Mouse (Mus musculus) limb, embryonic 13.5 days (tissue): ENCODE data around the gene Lcn12. TPM values are rescaled to one million over a fixed set of nuclear protein-coding genes. Genes with fewer than 3 reads are reported as not detected.

ENCODE experiments used
- ATAC-seq: fragments of 200-750 bp; cut with Nextera tagmentation; 2 replicates; pipeline ENCODE4 v1.8.0; 2017; ENCODE audit warnings: low read depth, moderate number of reproducible peaks, moderate TSS enrichment; ENCODE audit not compliant: low FRiP score
- H3K27ac ChIP-seq: fragments of 300-500 bp; sonication (generic); 2 replicates; pipeline ENCODE4 v1.5.1; 2015; ENCODE audit warnings: inconsistent platforms, mild to moderate bottlenecking, moderate library complexity
- H3K27me3 ChIP-seq: fragments of 300-500 bp; sonication (generic); 2 replicates; pipeline ENCODE4 v1.6.1; 2015; ENCODE audit warnings: mild to moderate bottlenecking, inconsistent platforms
- H3K36me3 ChIP-seq: fragments of 300-500 bp; sonication (generic); 2 replicates; pipeline ENCODE4 v1.6.1; 2015; ENCODE audit warnings: inconsistent platforms, mild to moderate bottlenecking, moderate library complexity
- H3K4me1 ChIP-seq: fragments of 300-500 bp; sonication (generic); 2 replicates; pipeline ENCODE4 v1.6.1; 2015; ENCODE audit warnings: inconsistent platforms
- H3K4me2 ChIP-seq: fragments of 300-500 bp; sonication (generic); replicated peaks from 2 replicates; pipeline ENCODE4 v1.6.1; 2015; ENCODE audit warnings: inconsistent platforms, mild to moderate bottlenecking, moderate library complexity
- H3K4me3 ChIP-seq: fragments of 300-500 bp; sonication (generic); 2 replicates; pipeline ENCODE4 v1.5.1; 2015; ENCODE audit warnings: moderate library complexity, mild to moderate bottlenecking, inconsistent platforms
- H3K9ac ChIP-seq: fragments of 300-500 bp; sonication (generic); 2 replicates; pipeline ENCODE4 v1.6.1; 2015; ENCODE audit warnings: mild to moderate bottlenecking, inconsistent platforms
- H3K9me3 ChIP-seq: fragments of 300-500 bp; sonication (generic); 2 replicates; pipeline ENCODE4 v1.6.1; 2016; ENCODE audit warnings: inconsistent platforms
- WGBS: fragments of 180-500 bp; shearing (Covaris S2); methylation state at CpG from one replicate; pipeline ENCODE4 v1.1.7; 2015; 5-methylcytosine and 5-hydroxymethylcytosine counted together
- polyA plus RNA-seq: library from polyadenylated mRNA; unstranded; fragments of >200 nt; fragmentation: Nextera tagmentation; extraction: Ambion mirVana; gene quantifications from 2 replicates; pipeline ENCODE4 v1.2.1, GENCODE M21; 2015

Lcn12 gene
- polyA plus RNA-seq, 1 experiment from 2014 or later, result not detected

DNA sequence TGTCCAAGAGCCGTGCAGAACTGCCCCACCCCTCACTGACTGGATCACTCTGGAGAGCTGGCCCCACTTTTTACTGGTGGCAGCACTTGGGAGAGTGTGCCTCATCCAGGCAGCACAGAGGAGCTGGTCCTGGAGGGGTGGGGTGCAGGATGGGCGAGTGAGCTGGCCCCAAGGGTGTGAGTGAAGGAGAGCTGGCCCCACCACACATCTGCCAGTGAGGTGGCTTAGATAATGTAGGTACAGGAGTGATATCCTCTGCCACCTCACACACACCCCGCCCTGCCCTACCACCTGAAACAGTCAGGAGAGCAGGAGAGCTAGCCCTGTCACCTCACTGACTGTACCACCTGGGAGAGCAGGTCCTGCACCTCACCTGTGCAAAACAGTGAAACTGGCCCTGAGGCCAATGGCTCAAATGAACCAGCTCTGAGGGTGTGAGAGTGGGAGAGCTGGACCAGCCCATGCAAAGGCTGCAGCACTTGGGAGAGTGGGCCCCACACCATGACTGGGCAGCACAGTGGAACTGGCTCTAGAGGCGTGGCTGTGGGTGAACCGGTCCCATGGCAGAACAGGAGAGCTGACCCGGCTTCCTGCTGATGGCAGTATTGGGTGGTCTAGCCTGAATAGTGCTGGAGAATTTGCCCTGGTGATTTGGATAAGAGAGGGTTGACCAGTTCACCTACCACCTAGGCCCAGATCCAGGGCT lies 5.6 kb downstream of the Lcn12 start:
- peaks cover 4% of the 10 kb centered on the region; the same call in 1 of the 2 replicates for H3K27me3 ChIP-seq
- WGBS, result 77% methylated on average over 6 of the region's 6 CpGs
- H3K27ac ChIP-seq, result no peak overlapping the region
- no peak overlapping the region for H3K4me3 ChIP-seq
- no peak for ATAC-seq
- no peaks in the 10 kb centered on the region for H3K36me3 ChIP-seq
- no peak overlapping the region for H3K9ac ChIP-seq
- H3K4me2 ChIP-seq, result no peak overlapping the region
- H3K4me1 ChIP-seq, result no peaks in the 10 kb centered on the region
- no peaks in the 10 kb centered on the region for H3K9me3 ChIP-seq

DNA sequence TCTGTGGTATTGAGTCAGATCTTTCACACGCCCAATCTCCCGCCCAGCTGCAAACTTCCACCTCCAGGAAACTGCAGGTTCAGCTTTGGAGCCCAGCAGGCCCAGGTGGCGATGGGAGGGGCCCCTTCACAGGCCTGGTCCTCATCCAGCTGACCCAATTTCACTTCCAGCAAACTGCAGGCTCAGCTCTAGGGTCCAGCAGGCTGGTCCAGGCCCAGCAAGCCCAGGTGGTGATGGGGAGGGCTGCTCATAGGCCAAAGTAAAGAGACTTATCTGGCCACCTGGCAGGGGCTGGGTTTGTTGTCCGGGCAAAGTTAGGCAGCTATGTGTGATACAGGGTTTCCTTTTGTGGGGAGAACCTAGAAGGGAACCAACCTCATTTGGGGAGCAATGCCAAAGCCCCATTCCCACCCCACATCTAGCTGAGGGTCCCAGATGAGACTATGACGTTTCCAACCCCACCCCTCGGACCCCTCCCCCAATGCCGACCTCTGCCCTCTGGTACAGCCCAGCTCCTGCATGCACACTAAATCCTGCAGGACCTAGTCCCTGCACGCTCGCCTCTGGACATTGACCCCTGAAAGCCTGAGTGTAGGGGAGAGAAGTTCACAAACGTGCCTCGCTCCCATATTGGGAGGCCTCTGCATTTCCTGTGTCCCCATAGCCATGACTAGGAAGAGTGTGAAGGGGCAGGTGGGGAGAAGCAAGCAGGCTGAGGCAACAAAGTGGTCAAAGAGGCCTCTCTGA lies 8.6 kb downstream of the Lcn12 start:
- 61% methylated on average over 11 of the region's 11 CpGs for WGBS
- Histone ChIP-seq H3K36me3 (no peaks in the 10 kb centered on the region), H3K9me3 (no peaks in the 10 kb centered on the region), H3K4me1 (no peaks in the 10 kb centered on the region), H3K4me3 (no peak overlapping the region), H3K9ac (no peak overlapping the region), H3K27me3 (peaks cover 6% of the 10 kb centered on the region; the same call in 1 of the 2 replicates), H3K27ac (no peak overlapping the region), H3K4me2 (no peak overlapping the region)
- ATAC-seq, result no peak

GRCm38 (mm10) chr2:25482969-25483368 lies 10.7 kb downstream of the Lcn12 start:
- Histone ChIP-seq H3K4me1 (no peaks in the 10 kb centered on the region), H3K4me3 (no peak overlapping the region), H3K9me3 (no peaks in the 10 kb centered on the region), H3K36me3 (no peaks in the 10 kb centered on the region), H3K27me3 (peaks cover 3% of the 10 kb centered on the region; the same call in 1 of the 2 replicates), H3K27ac (no peak overlapping the region), H3K4me2 (no peak overlapping the region), H3K9ac (no peak overlapping the region)
- no peak for ATAC-seq
- 32% methylated on average over 7 of the region's 7 CpGs for WGBS

GRCm38 (mm10) chr2:25480541-25480940 lies 13.2 kb downstream of the Lcn12 start:
- 82% methylated on average over 1 of the region's 1 CpGs for whole genome bisulfite sequencing
- Histone ChIP-seq H3K4me3 (no peak overlapping the region), H3K27me3 (0 out of 2 replicates have a peak, but pooled peaks cover 2% of the 10 kb centered on the region), H3K27ac (no peak overlapping the region), H3K9me3 (no peaks in the 10 kb centered on the region), H3K9ac (no peak overlapping the region), H3K4me1 (no peaks in the 10 kb centered on the region), H3K4me2 (no peak overlapping the region), H3K36me3 (no peaks in the 10 kb centered on the region)
- ATAC-seq, result no peak

- 0 out of 2 replicates have a peak, but pooled peaks cover 2% of the 10 kb centered on the region for H3K27me3 ChIP-seq
- H3K36me3 ChIP-seq, result no peaks in the 10 kb centered on the region
- no peak overlapping the region for H3K27ac ChIP-seq
- no peak overlapping the region for H3K9ac ChIP-seq
- ATAC-seq, result no peak
- WGBS, result 62% methylated on average over 10 of the region's 10 CpGs
- H3K4me3 ChIP-seq, result no peak overlapping the region
- H3K9me3 ChIP-seq, result no peaks in the 10 kb centered on the region
- H3K4me1 ChIP-seq, result no peaks in the 10 kb centered on the region
- H3K4me2 ChIP-seq, result no peak overlapping the region
Observed at GRCm38 (mm10) chr2:25479551-25480311, 14.0 kb downstream of the Lcn12 start.

GRCm38 (mm10) chr2:25477967-25478675 lies 15.6 kb downstream of the Lcn12 start:
- Histone ChIP-seq H3K36me3 (no peaks in the 10 kb centered on the region), H3K4me1 (no peaks in the 10 kb centered on the region), H3K4me3 (no peak overlapping the region), H3K9ac (no peak overlapping the region), H3K27ac (no peak overlapping the region), H3K27me3 (0 out of 2 replicates have a peak, but pooled peaks cover 2% of the 10 kb centered on the region), H3K9me3 (no peaks in the 10 kb centered on the region), H3K4me2 (no peak overlapping the region)
- ATAC-seq, result no peak
- WGBS, result 77% methylated on average over 3 of the region's 3 CpGs

DNA sequence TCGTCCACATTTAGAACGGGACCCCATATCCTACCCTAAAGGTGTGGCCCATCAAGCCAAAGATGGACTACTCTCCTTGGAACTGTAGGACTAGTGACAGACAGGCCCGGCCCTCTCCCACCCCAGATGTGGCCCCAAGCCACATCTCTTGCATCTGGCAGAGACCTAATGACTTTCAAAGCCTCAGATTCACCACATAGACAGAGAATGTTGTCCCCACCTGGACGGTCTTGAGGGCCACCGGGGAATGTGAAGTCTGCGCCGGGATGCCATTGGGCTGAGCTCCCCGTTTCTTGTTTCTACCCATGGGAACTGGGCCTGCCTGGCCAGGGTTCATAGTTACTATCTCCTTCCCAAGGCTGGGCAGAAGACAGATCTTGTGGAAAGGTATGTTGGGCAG lies 16.2 kb downstream of the Lcn12 start:
- no peak overlapping the region for H3K27ac ChIP-seq
- 84% methylated on average over 8 of the region's 8 CpGs for WGBS
- H3K4me1 ChIP-seq, result no peaks in the 10 kb centered on the region
- H3K4me2 ChIP-seq, result no peak overlapping the region
- H3K36me3 ChIP-seq, result no peaks in the 10 kb centered on the region
- H3K4me3 ChIP-seq, result no peak overlapping the region
- no peak for ATAC-seq
- H3K27me3 ChIP-seq, result 0 out of 2 replicates have a peak, but pooled peaks cover under 1% of the 10 kb centered on the region
- no peaks in the 10 kb centered on the region for H3K9me3 ChIP-seq
- no peak overlapping the region for H3K9ac ChIP-seq

DNA sequence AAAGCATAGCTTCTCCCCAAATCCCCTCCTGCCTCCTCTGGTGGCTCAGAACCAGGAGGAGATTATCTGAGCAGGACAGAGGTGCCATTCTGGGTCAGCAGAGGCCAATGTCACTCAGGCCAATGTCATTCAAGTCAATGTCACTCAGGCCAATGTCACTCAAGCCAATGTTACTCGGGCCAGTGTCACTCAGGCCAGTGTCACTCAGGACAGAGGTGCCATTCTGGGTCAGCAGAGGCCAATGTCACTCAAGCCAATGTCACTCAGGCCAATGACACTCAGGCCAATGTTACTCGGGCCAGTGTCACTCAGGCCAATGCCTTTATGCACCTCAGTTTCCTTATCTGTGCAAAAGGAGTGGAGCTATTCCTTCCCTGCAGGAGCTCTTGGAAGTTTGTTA lies 21.2 kb downstream of the Lcn12 start:
- Histone ChIP-seq H3K27ac (no peak overlapping the region), H3K9ac (no peak overlapping the region), H3K27me3 (no peaks in the 10 kb centered on the region), H3K9me3 (no peaks in the 10 kb centered on the region), H3K4me3 (no peak overlapping the region), H3K36me3 (no peaks in the 10 kb centered on the region), H3K4me2 (no peak overlapping the region), H3K4me1 (peaks cover 7% of the 10 kb centered on the region; the same call in 1 of the 2 replicates)
- no peak for ATAC-seq
- WGBS, result 77% methylated on average over 2 of the region's 2 CpGs

DNA sequence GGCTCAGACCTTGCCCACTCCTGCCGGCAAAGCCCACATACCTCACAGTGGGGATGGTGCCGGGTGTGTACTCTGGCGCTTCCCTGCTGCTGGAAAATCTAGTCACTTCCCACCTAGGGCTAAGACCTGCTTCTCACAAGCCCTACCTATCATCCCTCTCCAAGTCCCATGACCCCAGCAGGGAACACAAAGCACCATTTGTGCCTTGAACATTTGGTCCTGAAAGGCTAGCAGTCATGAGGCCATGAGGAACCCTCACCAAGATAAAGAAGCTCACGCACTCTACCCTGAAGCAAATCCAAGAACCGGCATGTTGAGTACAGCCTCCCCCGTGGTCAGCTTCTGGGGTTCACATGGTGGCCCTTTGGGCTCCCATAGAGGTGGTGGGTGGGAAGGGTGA lies 23.7 kb downstream of the Lcn12 start, which contains the start of gene Ptgds:
Gene Ptgds (minus strand): TSS at position 78 of the 400 bp plus-strand sequence.
- H3K4me2 ChIP-seq, result no peak within 1 kb of the TSS
- 48% methylated on average over 6 of the region's 6 CpGs for WGBS
- no peaks in the 10 kb centered on the region for H3K27me3 ChIP-seq
- H3K9me3 ChIP-seq, result no peaks in the 10 kb centered on the region
- peaks cover 15% of the 10 kb centered on the region; the same call in 1 of the 2 replicates for H3K4me1 ChIP-seq
- ATAC-seq, result no peak
- H3K9ac ChIP-seq, result no peak within 1 kb of the TSS
- H3K4me3 ChIP-seq, result no peak within 1 kb of the TSS
- H3K27ac ChIP-seq, result no peak within 1 kb of the TSS
- no peaks in the 10 kb centered on the region for H3K36me3 ChIP-seq

- 72% methylated on average over 10 of the region's 10 CpGs for WGBS
- H3K4me2 ChIP-seq, result no peak overlapping the region
- no peaks in the 10 kb centered on the region for H3K36me3 ChIP-seq
- no peaks in the 10 kb centered on the region for H3K27me3 ChIP-seq
- no peak overlapping the region for H3K9ac ChIP-seq
- no peak overlapping the region for H3K4me3 ChIP-seq
- no peak overlapping the region for H3K27ac ChIP-seq
- H3K4me1 ChIP-seq, result peaks cover 15% of the 10 kb centered on the region; the same call in 1 of the 2 replicates
- no peaks in the 10 kb centered on the region for H3K9me3 ChIP-seq
- ATAC-seq, result no peak
Observed at GRCm38 (mm10) chr2:25468962-25469915, 24.5 kb downstream of the Lcn12 start.
